Mouse (Mus musculus) cerebellum, postnatal 4 days (tissue): ENCODE data around the gene H60c.
A peak's percentile ranks its signal among the peaks of the same experiment; 100 is the strongest.
"Not testable (repeated sequence)": the region's sequence is repeated elsewhere in the genome, so short reads cannot be mapped to it uniquely, and the experiment has no call there.

Experiments used
- DNase-seq, 2 experiments: peaks; one replicate each; pipeline ENCODE4 v3.0.0; 2022; ENCODE audit warnings: low spot score in 2 of 2, mixed read lengths in 1 of 2

H60c gene

DNA sequence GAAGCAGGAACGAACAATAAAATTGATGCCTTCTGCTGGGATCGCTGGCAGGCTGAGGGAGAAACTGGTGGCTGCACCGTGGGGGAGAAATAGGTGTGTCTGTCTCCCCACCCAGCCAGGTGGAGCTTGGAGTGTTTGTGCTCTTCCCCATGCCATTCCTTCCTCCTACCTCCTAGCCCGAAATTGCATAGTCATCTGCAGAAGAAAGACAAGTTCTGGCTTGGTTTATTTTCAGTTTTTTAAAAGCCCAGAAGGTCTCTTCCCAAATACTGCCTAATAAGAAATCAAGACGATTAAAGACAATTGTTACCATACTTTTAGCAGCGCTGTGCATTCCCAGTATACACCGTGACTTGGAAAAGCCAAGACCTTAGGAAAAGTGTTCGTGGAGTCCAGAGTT is at the start of gene H60c:
Gene H60c, minus strand, starts transcription at position 101 of the 400 bp plus-strand sequence.
- no peak for DNase-seq

DNA sequence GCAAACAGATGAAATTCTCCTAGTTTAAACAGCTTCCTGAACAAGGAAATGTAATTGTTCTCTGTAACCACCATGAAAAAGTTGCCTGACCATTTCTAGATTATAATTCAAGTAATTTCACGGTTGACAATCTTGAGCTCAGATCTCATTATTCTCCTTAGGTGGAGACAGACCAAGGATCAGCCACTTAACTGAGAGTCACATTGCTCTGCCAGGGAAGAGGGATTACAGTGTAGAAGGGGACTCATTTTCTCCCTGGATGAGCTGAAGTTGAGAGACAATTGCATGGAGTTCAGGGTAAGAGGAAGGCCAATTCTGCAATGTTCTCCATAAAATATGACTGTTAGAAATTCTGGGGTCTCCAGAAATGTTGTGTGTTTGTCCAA is 41.2 kb upstream of the H60c start:
- DNase-seq: no peak

DNA sequence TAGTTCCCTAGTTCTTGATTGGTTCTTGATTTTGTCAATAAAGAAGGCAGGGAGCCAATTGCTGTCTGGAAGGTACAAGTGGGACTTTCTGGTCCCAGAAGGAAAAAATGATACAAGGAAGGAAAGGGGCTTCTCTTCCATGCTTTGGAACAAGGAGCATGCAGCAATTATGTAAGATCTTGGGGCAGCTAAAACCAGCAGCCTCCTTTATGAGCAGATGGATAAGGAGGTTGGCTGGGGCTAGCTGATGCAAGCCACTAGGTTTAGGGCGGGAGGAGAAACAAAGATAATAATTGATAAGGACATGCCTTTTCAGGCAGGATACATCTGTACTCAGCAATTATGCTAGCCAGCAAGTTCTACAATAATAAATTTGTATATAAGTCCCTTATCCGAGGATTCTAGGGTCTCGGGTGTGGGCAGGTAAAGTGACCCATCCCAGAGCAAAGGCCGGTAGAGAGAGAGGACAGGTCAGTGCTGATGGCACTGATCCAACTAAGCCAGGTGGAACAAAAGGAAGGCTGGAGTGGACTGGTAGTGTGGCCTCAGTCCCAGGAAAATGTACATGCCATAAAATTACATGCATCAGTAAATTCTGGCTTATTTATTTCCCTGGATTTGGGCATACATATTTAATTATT is 40.7 kb upstream of the H60c start:
- peak in 1 of 2 experiments; percentile 19 for DNase-seq

DNA sequence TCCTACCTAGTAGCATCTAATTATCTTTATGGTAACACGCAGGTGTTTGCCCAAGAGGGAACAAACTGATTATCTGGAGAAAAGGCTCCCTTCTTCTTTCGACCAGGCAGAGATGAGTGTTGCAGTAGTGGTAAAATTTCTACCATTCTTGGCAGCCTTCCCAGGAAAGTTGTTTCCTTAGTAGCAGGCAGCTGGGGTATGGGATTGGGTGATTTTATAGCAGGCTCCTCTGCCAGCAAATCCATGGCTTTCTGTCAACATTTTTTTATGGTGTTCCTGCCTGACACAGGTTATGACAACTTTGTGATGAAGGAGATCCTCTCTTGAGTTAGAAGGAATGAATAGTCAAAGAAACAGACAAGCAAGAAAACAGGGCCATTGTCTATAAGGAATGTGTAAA is 40.2 kb upstream of the H60c start:
- peak in 1 of 2 experiments; percentile 17 for DNase-seq

DNA sequence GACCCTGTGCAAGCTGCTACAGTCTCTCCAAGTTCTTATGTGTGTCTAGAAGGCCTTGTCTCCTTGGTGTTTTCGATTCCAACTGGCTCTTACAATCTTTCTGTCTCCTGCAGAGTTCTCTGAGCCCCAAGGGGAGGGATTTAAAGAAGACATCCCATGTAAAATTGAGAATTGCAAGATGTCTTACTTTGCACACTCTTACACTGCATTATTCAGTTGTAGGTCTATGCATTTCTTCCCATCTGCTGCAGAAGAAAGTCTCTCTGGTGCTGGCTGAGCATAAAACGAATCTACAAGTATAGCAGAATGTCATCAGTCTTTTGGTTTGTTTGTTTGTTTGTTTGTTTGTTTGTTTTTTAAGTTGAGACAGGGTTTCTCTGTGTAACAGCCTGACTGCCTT is 26.4 kb upstream of the H60c start:
- DNase-seq: no peak

DNA sequence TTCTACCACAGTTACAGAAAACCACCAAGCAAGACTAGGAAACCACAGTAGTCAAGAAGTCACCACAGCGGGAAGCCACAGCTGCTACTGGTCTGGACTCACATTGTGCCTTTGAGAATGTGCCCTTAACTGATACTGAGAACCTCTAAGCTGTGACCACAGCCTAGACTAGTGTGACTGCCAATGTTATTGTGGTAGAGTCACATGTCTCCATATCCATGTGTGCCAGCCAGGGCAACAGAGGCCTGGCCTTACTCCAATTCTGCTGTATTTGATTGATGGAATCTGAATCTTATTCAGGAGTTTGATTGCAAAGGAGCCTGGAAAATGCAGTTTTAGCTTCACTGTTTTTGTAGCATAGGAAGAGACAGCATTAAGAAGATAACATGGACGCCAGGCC is 13.5 kb upstream of the H60c start:
- no peak for DNase-seq

DNA sequence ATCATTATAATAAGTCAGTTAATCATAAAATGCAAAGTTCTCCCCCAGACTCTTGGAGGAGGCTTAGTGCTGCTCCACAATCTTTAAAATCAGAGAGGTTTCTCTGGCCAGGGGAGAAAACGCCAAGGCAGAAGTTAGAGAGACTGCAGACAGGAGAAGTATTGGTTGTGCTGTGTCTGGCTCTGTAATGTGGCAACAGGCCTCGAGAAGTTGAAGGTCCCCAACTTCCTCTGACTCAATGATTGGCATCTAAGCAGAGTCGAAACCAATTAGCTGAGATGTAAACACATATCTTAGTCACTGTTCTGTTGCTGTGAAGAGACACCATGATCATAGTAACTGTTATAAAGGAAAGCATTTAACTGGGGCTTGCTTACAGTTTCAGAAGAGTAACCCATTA is 6.5 kb upstream of the H60c start:
- no peak for DNase-seq

DNA sequence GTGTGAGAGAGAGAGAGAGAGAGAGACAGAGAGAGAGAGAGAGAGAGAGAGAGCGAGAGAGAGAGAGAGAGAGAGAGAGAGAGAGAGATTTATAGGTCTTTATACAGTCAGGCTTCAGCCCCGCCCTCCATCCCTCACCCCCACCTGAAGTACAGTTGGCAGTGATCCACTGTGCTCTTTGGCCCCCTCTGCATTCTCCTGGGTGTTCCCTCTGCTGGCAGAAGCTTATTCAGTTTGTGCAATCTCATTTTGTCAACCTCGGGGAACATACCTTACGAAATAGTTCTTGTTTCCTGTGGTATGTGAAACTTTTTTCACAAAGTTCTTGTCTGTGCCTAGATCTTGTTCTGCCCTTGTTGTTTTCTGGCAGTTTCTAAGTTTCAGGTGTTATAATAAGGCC is 3.5 kb upstream of the H60c start:
- no peak for DNase-seq

DNA sequence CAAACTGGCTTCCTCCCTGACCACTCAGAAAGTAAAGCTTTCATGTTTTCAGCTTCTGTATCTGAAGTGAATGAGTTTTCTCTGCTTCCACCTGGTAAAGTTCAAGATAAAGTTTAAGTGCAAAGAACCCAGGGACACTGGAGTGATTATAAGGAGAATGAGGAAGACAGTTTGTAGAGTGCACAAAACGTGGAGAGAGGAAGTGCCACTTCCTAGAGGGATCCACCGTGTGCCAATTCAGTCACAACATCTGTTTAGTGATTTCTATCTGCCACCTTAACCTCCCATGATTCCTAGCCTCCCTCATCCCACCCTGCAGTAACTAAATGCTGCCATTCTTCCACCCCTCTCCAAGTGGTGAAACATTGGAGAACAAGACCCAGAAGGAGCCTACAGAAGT is 842 bp downstream of the H60c start:
- DNase-seq: no peak

DNA sequence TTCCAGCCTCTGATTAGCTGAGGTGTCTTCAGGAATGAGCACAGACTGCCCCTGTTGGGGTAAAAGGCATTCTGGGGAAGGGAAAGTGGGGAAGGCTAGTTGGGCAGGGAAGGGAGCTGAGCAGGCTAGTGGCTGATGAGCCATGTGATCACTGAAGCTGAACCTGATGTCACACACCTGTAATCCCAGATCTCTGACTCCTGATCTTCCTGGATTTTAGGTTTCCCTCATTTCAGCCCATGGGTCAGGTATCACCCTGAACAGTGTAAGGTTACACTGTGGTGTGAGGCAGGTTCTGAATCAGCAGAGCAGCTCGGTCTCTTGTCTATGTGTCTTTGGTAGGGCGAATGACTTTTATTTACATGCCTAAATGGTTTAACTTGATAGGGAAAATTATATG is 4.8 kb downstream of the H60c start:
- no peak for DNase-seq

DNA sequence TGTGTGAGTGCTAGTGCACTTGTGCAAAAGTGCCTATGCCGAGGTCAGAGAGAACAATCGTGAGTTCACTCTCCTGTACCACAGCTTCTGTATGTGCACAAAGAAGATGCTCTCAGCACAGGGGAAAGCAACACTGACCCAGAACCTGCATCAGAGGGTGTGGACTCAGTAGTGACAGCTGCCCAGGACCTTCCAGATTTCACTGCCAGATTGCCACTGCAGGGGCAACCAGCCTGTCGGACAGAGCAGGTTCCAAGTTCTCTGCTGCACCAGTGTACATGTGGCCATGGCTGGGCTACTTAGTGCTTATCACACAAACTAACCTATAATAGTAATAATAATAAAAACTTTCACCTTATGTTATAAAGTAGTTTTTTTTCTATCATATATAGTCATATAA is 10.2 kb downstream of the H60c start:
- DNase-seq: peak in 1 of 2 experiments; percentile 11

DNA sequence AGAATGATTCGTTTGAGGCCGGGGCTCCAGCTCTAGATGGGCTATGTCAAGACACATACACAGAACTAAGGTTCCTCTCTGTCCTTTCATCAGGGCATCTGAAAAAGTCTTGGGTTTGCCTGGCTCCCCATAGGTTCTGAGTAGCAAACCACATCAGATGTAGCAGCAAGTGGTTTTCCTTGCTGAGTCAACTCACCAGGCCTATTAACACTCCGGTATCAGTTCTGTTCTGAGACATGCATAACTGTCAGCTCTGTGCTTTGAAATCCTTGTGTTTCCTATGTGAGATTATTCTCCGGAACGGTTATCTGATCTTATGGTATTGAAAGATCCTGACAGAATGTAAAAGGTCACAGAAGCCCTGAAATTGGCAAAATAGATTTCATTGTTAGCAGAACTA is 29.1 kb downstream of the H60c start:
- DNase-seq: not testable (repeated sequence)

DNA sequence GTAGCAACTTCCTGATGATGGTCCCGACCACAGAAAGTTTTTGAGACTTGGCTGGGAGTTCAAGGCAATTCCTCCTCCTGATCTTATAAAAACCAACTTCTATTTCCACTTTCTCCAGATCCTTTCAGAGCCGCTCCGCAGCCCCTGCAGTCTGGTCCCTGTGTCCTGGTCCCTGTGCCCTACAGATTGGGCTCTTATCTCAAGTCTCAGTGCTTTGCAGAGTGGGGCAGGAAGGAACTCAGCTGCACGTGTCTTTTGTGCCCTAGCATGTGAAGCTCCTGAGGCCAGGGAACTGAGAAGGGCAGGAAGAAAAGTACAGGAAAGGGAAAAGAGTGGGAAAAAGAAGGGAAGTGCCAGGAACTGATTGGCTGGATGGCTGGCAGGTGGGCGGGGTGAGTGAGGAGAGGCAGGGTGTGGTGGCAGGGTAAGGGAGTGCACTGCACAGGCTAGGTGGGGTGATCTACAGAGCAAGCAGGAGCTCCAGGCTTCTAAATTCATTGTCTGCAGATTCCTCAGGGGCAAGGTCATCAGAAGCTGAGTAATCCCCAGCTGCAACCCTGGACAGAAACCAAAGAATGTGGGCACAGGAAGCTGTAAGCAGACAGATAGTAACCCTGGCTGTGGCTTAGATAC is 30.8 kb downstream of the H60c start:
- DNase-seq: no peak

DNA sequence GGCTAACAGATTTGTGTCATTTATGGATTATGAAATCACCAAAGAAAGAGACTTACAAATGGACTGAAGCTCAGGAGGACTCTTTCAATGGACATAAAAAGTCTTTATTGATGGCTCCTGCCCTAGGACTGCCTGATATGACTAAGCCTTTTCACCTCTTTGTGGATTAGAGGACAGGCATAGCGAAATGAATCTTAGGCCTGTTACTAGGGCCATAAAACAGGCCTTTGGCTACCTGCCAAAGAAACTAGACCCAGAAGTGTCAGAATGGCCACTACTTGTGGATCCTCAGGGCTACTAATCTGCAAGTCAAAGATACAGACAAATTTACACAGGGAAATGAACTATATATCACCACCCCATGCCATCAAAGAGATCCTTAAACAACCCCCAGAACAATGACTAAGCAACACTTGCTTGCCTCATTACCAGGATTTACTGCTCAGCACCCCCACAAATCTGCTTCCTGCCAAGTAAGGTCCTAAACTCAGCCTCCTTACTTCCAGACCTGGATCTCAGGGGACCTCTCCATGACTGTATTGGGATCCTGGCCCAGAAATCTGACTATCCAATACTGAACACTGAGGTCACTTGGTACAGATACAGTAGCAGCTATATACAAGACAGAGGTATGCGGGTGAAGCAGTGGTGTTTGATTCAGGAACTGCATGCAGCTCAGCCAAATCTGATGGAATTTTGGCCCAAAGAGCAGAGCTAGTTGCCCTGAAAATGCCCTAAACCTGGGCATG is 39.0 kb downstream of the H60c start:
- no peak for DNase-seq
